Mouse (Mus musculus) ES-E14 (cell line): ENCODE data around the gene Tmem178. TPM values are rescaled to one million over a fixed set of nuclear protein-coding genes. Genes with fewer than 3 reads are reported as not detected.

Source experiments
- DNase-seq: peaks from one replicate; pipeline ENCODE4 v3.0.0-alpha.2; 2013; ENCODE audit warnings: low read depth, low spot score
- H3K27ac ChIP-seq: 2 replicates; pipeline ENCODE4 v1.5.1; 2012; ENCODE audit warnings: low read depth, mild to moderate bottlenecking, low read length, moderate library complexity, mixed read lengths; ENCODE audit not compliant: poor library complexity, insufficient read depth, severe bottlenecking
- H3K36me3 ChIP-seq: 2 replicates; pipeline ENCODE4 v1.6.1; 2012; ENCODE audit warnings: mild to moderate bottlenecking, low read length, moderate library complexity, mixed read lengths; ENCODE audit not compliant: control insufficient read depth, poor library complexity, insufficient read depth, severe bottlenecking
- H3K4me1 ChIP-seq, 2 experiments: fragments of 150-350 bp in 1 of 2; sonication (generic) in 1 of 2; 2 replicates each; pipeline ENCODE4 v1.6.1; 2012; ENCODE audit warnings: low read length in 2 of 2, mild to moderate bottlenecking in 1 of 2, mixed read lengths in 1 of 2; ENCODE audit not compliant: control insufficient read depth in 2 of 2, insufficient read depth in 2 of 2, poor library complexity in 1 of 2
- H3K4me3 ChIP-seq, 2 experiments: fragments of 150-350 bp in 1 of 2; sonication (generic) in 1 of 2; 2 replicates each; pipeline ENCODE4 v1.5.1; 2012; ENCODE audit warnings: low read length in 2 of 2, low read depth in 1 of 2, mild to moderate bottlenecking in 1 of 2, mixed read lengths in 1 of 2; ENCODE audit not compliant: insufficient read depth in 1 of 2, poor library complexity in 1 of 2, severe bottlenecking in 1 of 2
- H3K9ac ChIP-seq: 2 replicates; pipeline ENCODE4 v1.6.1; 2012; ENCODE audit warnings: low read depth, mild to moderate bottlenecking, low read length, mixed read lengths; ENCODE audit not compliant: poor library complexity, insufficient read depth, severe bottlenecking
- H3K9me3 ChIP-seq: fragments of 150-350 bp; sonication (generic); 2 replicates; pipeline ENCODE4 v1.6.1; 2012; ENCODE audit warnings: low read depth, mild to moderate bottlenecking, low read length; ENCODE audit not compliant: control insufficient read depth, insufficient read depth
- CHD2 ChIP-seq: IDR thresholded peaks from 2 replicates; pipeline ENCODE4 v1.6.1; 2014; ENCODE audit warnings: mild to moderate bottlenecking, low read depth, low read length, inconsistent platforms
- HCFC1 ChIP-seq: IDR thresholded peaks from 2 replicates; pipeline ENCODE4 v1.6.1; 2012; ENCODE audit warnings: low read length, inconsistent platforms, borderline replicate concordance; ENCODE audit not compliant: insufficient read depth
- MAFK ChIP-seq: IDR thresholded peaks from 2 replicates; pipeline ENCODE4 v1.6.1; 2014; ENCODE audit warnings: mild to moderate bottlenecking, low read depth, low read length, inconsistent platforms; ENCODE audit not compliant: insufficient read depth
- ZC3H11A ChIP-seq: IDR thresholded peaks from 2 replicates; pipeline ENCODE4 v1.6.1; 2012; ENCODE audit warnings: low read depth, mild to moderate bottlenecking, inconsistent platforms, low read length, borderline replicate concordance
- ZNF384 ChIP-seq: IDR thresholded peaks from 2 replicates; pipeline ENCODE4 v1.6.1; 2012; ENCODE audit warnings: low read depth, low read length, inconsistent platforms
- in situ Hi-C, 2 experiments: fragments of 600-800 bp; cut with MboI; formaldehyde crosslinking; loops; one replicate each; pipeline ENCODE4 v1.15.1; 2025; ENCODE audit warnings: low sequenced_read_pairs in 2 of 2, inconsistent platforms in 1 of 2; ENCODE audit not compliant: unreplicated experiment in 2 of 2
- total RNA-seq: library from RNA; depleted of rRNA; stranded (reverse); fragments of 300-350 nt; gene quantifications from 2 replicates; pipeline ENCODE4 v1.2.3, GENCODE M21; 2012

The Tmem178 gene
- total RNA-seq, 1 experiment, result 0.40 TPM

- no peak for DNase-seq
- Histone ChIP-seq H3K9ac (no peak overlapping the region), H3K4me1 (no peaks in the 10 kb centered on the region), H3K36me3 (peaks cover 14% of the 10 kb centered on the region), H3K4me3 (no peak overlapping the region), H3K27ac (no peak overlapping the region), H3K9me3 (no peaks in the 10 kb centered on the region)
- in situ Hi-C loops, result no loop called here
- TF ChIP-seq HCFC1 (no peak), ZNF384 (no peak), ZC3H11A (no peak), MAFK (no peak), CHD2 (no peak)
These were observed 87.5 kb downstream of the Tmem178 start for GRCm38 (mm10) chr17:81031830-81032442.

- Histone ChIP-seq H3K4me1 (no peaks in the 10 kb centered on the region), H3K27ac (no peak overlapping the region), H3K9me3 (no peaks in the 10 kb centered on the region), H3K9ac (no peak overlapping the region), H3K4me3 (no peak overlapping the region), H3K36me3 (peaks cover 16% of the 10 kb centered on the region)
- DNase-seq, result no peak
- in situ Hi-C loops, result no loop called here
- TF ChIP-seq MAFK (no peak), HCFC1 (no peak), ZNF384 (no peak), CHD2 (no peak), ZC3H11A (no peak)
These were observed 88.5 kb downstream of the Tmem178 start for GRCm38 (mm10) chr17:81032957-81033356.

GRCm38 (mm10) chr17:81035354-81035753, 90.9 kb downstream of the Tmem178 start:
- Histone ChIP-seq H3K9me3 (no peaks in the 10 kb centered on the region), H3K4me1 (no peaks in the 10 kb centered on the region), H3K4me3 (no peak overlapping the region), H3K9ac (no peak overlapping the region), H3K27ac (no peak overlapping the region), H3K36me3 (peaks cover 27% of the 10 kb centered on the region)
- no peak for DNase-seq
- in situ Hi-C loops, result no loop called here
- TF ChIP-seq ZC3H11A, result no peak

GRCm38 (mm10) chr17:81038707-81039408, 94.4 kb downstream of the Tmem178 start:
- no peak for TF ChIP-seq CHD2
- no peak for TF ChIP-seq HCFC1
- no peak for TF ChIP-seq ZNF384
- TF ChIP-seq MAFK, result no peak
- no peak for TF ChIP-seq ZC3H11A
- peaks cover 28% of the 10 kb centered on the region for H3K36me3 ChIP-seq
- H3K27ac ChIP-seq, result no peak overlapping the region

More at GRCm38 (mm10) chr17:81038707-81039408, 94.4 kb downstream of the Tmem178 start:
- Histone ChIP-seq H3K4me1 (no peaks in the 10 kb centered on the region), H3K9ac (no peak overlapping the region), H3K9me3 (no peaks in the 10 kb centered on the region), H3K4me3 (no peak overlapping the region)
- in situ Hi-C loops, result no loop called here
- no peak for DNase-seq
